Mouse (Mus musculus) forebrain, embryonic 12.5 days (tissue): Measurements from ENCODE around the gene Crabp1. TPM values are rescaled to one million over a fixed set of nuclear protein-coding genes. Genes with fewer than 3 reads are reported as not detected.

Source experiments
- ATAC-seq: fragments of 200-750 bp; cut with Nextera tagmentation; 2 replicates; pipeline ENCODE4 v1.8.0; 2017; ENCODE audit warnings: moderate TSS enrichment; ENCODE audit not compliant: low FRiP score
- H3K27ac ChIP-seq: fragments of 300-500 bp; sonication (generic); 2 replicates; pipeline ENCODE4 v1.5.1; 2016; ENCODE audit warnings: mild to moderate bottlenecking
- H3K27me3 ChIP-seq: fragments of 300-500 bp; sonication (generic); 2 replicates; pipeline ENCODE4 v1.6.1; 2016; ENCODE audit warnings: mild to moderate bottlenecking
- H3K36me3 ChIP-seq: fragments of 300-500 bp; sonication (generic); replicated peaks from 2 replicates; pipeline ENCODE4 v1.6.1; 2016; ENCODE audit warnings: mild to moderate bottlenecking
- H3K4me1 ChIP-seq: fragments of 300-500 bp; sonication (generic); 2 replicates; pipeline ENCODE4 v1.6.1; 2016
- H3K4me2 ChIP-seq: fragments of 300-500 bp; sonication (generic); 2 replicates; pipeline ENCODE4 v1.6.1; 2016; ENCODE audit warnings: mild to moderate bottlenecking, moderate library complexity
- H3K4me3 ChIP-seq: fragments of 300-500 bp; sonication (generic); replicated peaks from 2 replicates; pipeline ENCODE4 v1.5.1; 2016; ENCODE audit warnings: mild to moderate bottlenecking
- H3K9ac ChIP-seq: fragments of 300-500 bp; sonication (generic); 2 replicates; pipeline ENCODE4 v1.6.1; 2016; ENCODE audit warnings: mild to moderate bottlenecking
- H3K9me3 ChIP-seq: fragments of 300-500 bp; sonication (generic); 2 replicates; pipeline ENCODE4 v1.6.1; 2016
- WGBS: fragments of 180-500 bp; shearing (Covaris S2); methylation state at CpG from one replicate; pipeline ENCODE4 v1.1.7; 2016; 5-methylcytosine and 5-hydroxymethylcytosine counted together
- polyA plus RNA-seq: library from polyadenylated mRNA; unstranded; fragments of >200 nt; fragmentation: Nextera tagmentation; extraction: Ambion mirVana; gene quantifications from 2 replicates; pipeline ENCODE4 v1.2.1, GENCODE M21; 2016

The Crabp1 gene
- polyA plus RNA-seq, result 106 and 133 TPM in 2 replicates

DNA sequence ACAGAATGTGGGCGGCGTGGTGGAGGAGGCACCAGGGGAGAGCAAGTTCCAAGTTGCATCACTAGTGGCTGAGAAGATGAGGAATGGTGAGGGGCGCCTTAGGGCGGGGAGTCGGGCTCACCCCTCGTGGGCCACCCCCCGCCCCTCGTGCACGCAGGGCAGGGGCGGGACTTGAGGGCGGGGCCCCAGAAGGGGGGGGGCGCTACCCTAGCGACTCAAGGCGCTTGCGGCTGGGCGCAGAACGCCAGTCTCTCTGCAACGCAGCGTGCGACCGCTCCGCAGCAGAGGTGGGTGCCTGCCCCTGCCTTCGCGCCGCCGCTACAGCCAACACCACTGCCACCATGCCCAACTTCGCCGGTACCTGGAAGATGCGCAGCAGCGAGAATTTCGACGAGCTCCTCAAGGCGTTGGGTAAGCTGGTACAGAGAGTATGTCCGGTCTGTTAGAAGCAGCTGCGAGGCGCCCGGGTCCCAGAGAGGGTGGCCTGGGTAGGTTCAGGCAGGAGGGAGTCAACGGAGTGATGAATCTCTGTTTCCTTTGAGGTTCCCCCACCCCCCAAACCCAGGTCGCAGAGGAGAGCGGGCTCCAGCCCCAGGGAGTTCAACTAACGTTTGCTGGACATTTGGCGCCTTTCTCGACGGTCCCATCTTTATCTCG is at the start of gene Crabp1:
Gene Crabp1, plus strand, starts transcription at position 188 of the 657 bp plus-strand sequence.
- peak within 1 kb of the TSS; percentile 64 for H3K4me2 ChIP-seq
- H3K9ac ChIP-seq, result peak within 1 kb of the TSS; percentile 30
- H3K4me1 ChIP-seq, result peaks cover 31% of the 10 kb centered on the region
- ATAC-seq, result peak; percentile 44; the same call in 1 of the 2 replicates
- H3K9me3 ChIP-seq, result no peaks in the 10 kb centered on the region
- H3K4me3 ChIP-seq, result peak within 1 kb of the TSS; percentile 42
- peaks cover 69% of the 10 kb centered on the region for H3K27me3 ChIP-seq
- under 1% methylated on average over 43 of the region's 45 CpGs for WGBS
- no peaks in the 10 kb centered on the region for H3K36me3 ChIP-seq
- H3K27ac ChIP-seq, result no peak within 1 kb of the TSS

- no peak for ATAC-seq
- Histone ChIP-seq H3K4me2 (no peak overlapping the region), H3K36me3 (peaks cover 68% of the 10 kb centered on the region), H3K9ac (no peak overlapping the region), H3K27ac (no peak overlapping the region), H3K27me3 (no peaks in the 10 kb centered on the region), H3K4me3 (no peak overlapping the region), H3K4me1 (no peaks in the 10 kb centered on the region), H3K9me3 (no peaks in the 10 kb centered on the region)
- 88% methylated on average over 3 of the region's 3 CpGs for WGBS
These were observed 48.8 kb upstream of the Crabp1 start for GRCm38 (mm10) chr9:54715776-54716175.

GRCm38 (mm10) chr9:54717527-54717926 is 47.0 kb upstream of the Crabp1 start:
- no peak overlapping the region for H3K4me3 ChIP-seq
- no peaks in the 10 kb centered on the region for H3K9me3 ChIP-seq
- H3K4me2 ChIP-seq, result no peak overlapping the region
- H3K27me3 ChIP-seq, result no peaks in the 10 kb centered on the region
- no peak overlapping the region for H3K9ac ChIP-seq
- H3K4me1 ChIP-seq, result no peaks in the 10 kb centered on the region
- peaks cover 76% of the 10 kb centered on the region for H3K36me3 ChIP-seq
- WGBS, result 79% methylated on average over 3 of the region's 3 CpGs
- H3K27ac ChIP-seq, result no peak overlapping the region
- ATAC-seq, result no peak

- H3K9me3 ChIP-seq, result no peaks in the 10 kb centered on the region
- H3K9ac ChIP-seq, result no peak overlapping the region
- H3K27ac ChIP-seq, result no peak overlapping the region
- H3K4me1 ChIP-seq, result no peaks in the 10 kb centered on the region
- 89% methylated on average over 7 of the region's 7 CpGs for WGBS
- ATAC-seq, result no peak
- no peaks in the 10 kb centered on the region for H3K27me3 ChIP-seq
- H3K36me3 ChIP-seq, result peaks cover 77% of the 10 kb centered on the region
- H3K4me3 ChIP-seq, result no peak overlapping the region
- H3K4me2 ChIP-seq, result no peak overlapping the region
These were observed 42.4 kb upstream of the Crabp1 start for GRCm38 (mm10) chr9:54722156-54722555.

GRCm38 (mm10) chr9:54722596-54722995 is 42.0 kb upstream of the Crabp1 start:
- H3K4me1 ChIP-seq, result no peaks in the 10 kb centered on the region
- WGBS, result 94% methylated on average over 4 of the region's 4 CpGs
- H3K4me3 ChIP-seq, result no peak overlapping the region
- no peak overlapping the region for H3K27ac ChIP-seq
- no peaks in the 10 kb centered on the region for H3K9me3 ChIP-seq
- no peak for ATAC-seq
- H3K9ac ChIP-seq, result no peak overlapping the region
- no peaks in the 10 kb centered on the region for H3K27me3 ChIP-seq
- peaks cover 79% of the 10 kb centered on the region for H3K36me3 ChIP-seq
- H3K4me2 ChIP-seq, result no peak overlapping the region

DNA sequence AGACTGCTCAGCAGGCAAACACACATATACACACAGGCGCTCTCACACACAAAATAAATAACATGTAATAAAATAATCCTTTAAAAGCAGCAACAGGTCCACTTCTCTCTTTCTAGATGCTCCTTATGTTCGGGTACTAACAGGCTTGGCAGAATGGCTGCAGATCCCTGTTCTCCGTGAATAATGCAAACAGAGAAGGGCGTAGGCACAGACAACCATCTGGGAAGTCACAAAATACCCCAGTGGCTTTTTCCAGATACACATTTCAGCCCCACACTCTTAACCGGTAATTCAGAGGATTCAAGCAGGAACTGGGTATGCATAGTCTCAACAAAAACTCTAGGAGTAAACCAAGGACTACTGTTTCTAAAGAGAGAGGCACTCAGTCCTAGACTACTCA is 38.2 kb upstream of the Crabp1 start:
- no peaks in the 10 kb centered on the region for H3K27me3 ChIP-seq
- no peaks in the 10 kb centered on the region for H3K4me1 ChIP-seq
- peaks cover 72% of the 10 kb centered on the region for H3K36me3 ChIP-seq
- H3K27ac ChIP-seq, result no peak overlapping the region
- no peak overlapping the region for H3K4me3 ChIP-seq
- no peak overlapping the region for H3K4me2 ChIP-seq
- no peak overlapping the region for H3K9ac ChIP-seq
- 82% methylated on average over 5 of the region's 5 CpGs for WGBS
- H3K9me3 ChIP-seq, result no peaks in the 10 kb centered on the region
- ATAC-seq, result no peak

GRCm38 (mm10) chr9:54732122-54732521 is 32.4 kb upstream of the Crabp1 start:
- Histone ChIP-seq H3K9ac (no peak overlapping the region), H3K36me3 (peaks cover 25% of the 10 kb centered on the region), H3K4me1 (peaks cover 18% of the 10 kb centered on the region), H3K4me2 (no peak overlapping the region), H3K27ac (no peak overlapping the region), H3K27me3 (no peaks in the 10 kb centered on the region), H3K4me3 (no peak overlapping the region), H3K9me3 (no peaks in the 10 kb centered on the region)
- ATAC-seq, result no peak
- 87% methylated on average over 2 of the region's 2 CpGs for WGBS

- Histone ChIP-seq H3K36me3 (peaks cover 9% of the 10 kb centered on the region), H3K27ac (no peak within 1 kb of the TSS), H3K9me3 (no peaks in the 10 kb centered on the region), H3K9ac (peak within 1 kb of the TSS; percentile 66), H3K4me1 (peaks cover 18% of the 10 kb centered on the region), H3K4me2 (peak within 1 kb of the TSS; percentile 74), H3K4me3 (peak within 1 kb of the TSS; percentile 60), H3K27me3 (no peaks in the 10 kb centered on the region)
- ATAC-seq, result peak; percentile 96
- 2% methylated on average over 32 of the region's 32 CpGs for WGBS
These were observed 30.5 kb upstream of the Crabp1 start, which contains the start of gene Wdr61 for GRCm38 (mm10) chr9:54733921-54734638. Gene Wdr61, minus strand, starts transcription at chr9:54734519.

DNA sequence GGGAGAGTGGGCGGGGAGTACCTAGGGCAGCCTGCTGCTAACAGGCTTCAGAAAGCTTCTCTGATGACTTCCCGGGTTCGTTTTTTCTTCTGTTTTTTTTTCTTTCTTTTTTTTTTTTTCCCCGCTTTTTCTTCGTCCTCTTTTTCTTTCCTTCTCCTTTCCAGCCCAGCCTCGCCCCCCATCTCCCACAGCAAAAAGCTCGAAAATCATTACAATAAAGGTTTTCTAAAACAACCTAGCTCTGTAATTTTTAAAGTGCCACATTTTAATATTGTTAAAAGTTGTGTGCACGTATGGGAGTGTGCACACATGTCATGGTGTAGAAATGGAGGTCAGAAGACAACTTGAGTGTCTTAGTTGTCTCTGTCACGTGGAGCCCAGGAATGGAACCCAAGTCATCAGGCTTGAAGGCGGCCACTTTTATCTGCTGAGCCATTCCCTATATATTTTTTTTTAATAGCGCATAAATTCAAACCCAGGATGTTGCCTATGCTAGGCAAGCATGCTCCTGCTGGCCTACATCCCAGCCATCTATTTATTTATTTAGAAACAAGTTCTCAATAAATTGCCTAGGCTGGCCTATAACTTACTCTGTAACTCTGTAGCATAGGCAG is 29.8 kb upstream of the Crabp1 start:
- H3K9me3 ChIP-seq, result no peaks in the 10 kb centered on the region
- no peaks in the 10 kb centered on the region for H3K27me3 ChIP-seq
- peak overlapping the region; percentile 74 for H3K4me2 ChIP-seq
- H3K4me3 ChIP-seq, result peak overlapping the region; percentile 60
- no peak overlapping the region for H3K9ac ChIP-seq
- peaks cover 18% of the 10 kb centered on the region for H3K4me1 ChIP-seq
- H3K36me3 ChIP-seq, result 0 out of 2 replicates have a peak, but pooled peaks cover 2% of the 10 kb centered on the region
- H3K27ac ChIP-seq, result no peak overlapping the region
- WGBS, result 22% methylated on average over 11 of the region's 11 CpGs
- ATAC-seq, result 0 out of 2 replicates have a peak, but pooled peaks have one; percentile 5

DNA sequence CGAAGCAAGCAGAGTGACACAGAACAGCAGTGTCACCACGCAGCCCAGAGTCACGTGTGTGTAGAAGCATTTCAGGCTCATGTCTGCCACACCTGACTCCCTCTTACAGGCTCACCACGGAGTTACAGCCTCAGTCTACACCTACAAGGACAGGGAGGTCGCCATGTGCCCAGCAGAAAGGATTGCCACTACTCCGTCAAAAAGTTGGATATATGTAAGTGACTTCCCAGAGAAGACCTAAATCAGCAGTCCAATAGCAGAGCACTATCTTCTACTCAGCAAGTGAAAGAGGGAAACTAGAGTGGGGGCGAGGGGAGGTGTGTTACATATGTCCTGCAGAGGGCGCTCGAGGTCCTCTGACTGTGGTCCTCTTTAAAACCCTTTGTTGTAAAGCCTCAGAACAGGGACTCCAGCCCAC is 28.3 kb upstream of the Crabp1 start:
- Histone ChIP-seq H3K27ac (no peak overlapping the region), H3K9me3 (no peaks in the 10 kb centered on the region), H3K4me2 (no peak overlapping the region), H3K27me3 (no peaks in the 10 kb centered on the region), H3K36me3 (no peaks in the 10 kb centered on the region), H3K4me1 (peaks cover 27% of the 10 kb centered on the region), H3K9ac (no peak overlapping the region), H3K4me3 (no peak overlapping the region)
- no peak for ATAC-seq
- WGBS, result 14% methylated on average over 9 of the region's 9 CpGs

DNA sequence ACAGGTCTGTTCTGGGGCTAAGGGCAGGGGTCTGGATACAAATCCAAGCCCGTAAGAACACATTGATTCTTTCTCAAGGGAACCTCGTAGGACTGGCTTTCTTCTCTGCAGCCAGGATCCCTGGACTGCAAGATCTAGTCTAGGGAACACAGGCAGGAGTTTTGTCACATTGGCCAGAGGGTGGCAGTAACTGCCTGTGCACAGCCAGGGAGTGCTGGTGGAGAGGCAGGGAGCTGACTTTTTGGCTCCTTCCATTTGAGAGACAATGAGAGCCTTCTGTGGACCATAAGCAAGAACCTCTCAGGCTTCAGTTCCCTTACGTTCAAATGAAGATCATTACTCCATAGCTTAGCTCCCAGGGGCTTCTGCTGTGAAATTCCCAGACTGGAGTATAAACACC is 26.2 kb upstream of the Crabp1 start:
- no peaks in the 10 kb centered on the region for H3K27me3 ChIP-seq
- H3K27ac ChIP-seq, result no peak overlapping the region
- no peak overlapping the region for H3K4me2 ChIP-seq
- H3K4me3 ChIP-seq, result no peak overlapping the region
- WGBS, result 28% methylated on average over 3 of the region's 3 CpGs
- H3K9me3 ChIP-seq, result no peaks in the 10 kb centered on the region
- no peaks in the 10 kb centered on the region for H3K36me3 ChIP-seq
- H3K9ac ChIP-seq, result no peak overlapping the region
- peaks cover 20% of the 10 kb centered on the region for H3K4me1 ChIP-seq
- ATAC-seq, result no peak

GRCm38 (mm10) chr9:54743891-54744290 is 20.7 kb upstream of the Crabp1 start:
- Histone ChIP-seq H3K27me3 (no peaks in the 10 kb centered on the region), H3K9ac (no peak overlapping the region), H3K36me3 (no peaks in the 10 kb centered on the region), H3K9me3 (no peaks in the 10 kb centered on the region), H3K4me2 (no peak overlapping the region), H3K4me3 (no peak overlapping the region), H3K4me1 (peaks cover 17% of the 10 kb centered on the region), H3K27ac (no peak overlapping the region)
- WGBS, result 89% methylated on average over 4 of the region's 4 CpGs
- ATAC-seq, result no peak
